Mouse (Mus musculus) ES-Bruce4 (cell line): ENCODE results near the gene Tex29. TPM values are rescaled to one million over a fixed set of nuclear protein-coding genes. Genes with fewer than 3 reads are reported as not detected.
"Not testable (repeated sequence)": the region's sequence is repeated elsewhere in the genome, so short reads cannot be mapped to it uniquely, and the experiment has no call there.

Source experiments
- H3K27ac ChIP-seq: 2 replicates; pipeline ENCODE4 v1.5.1; 2012; ENCODE audit warnings: low read length, inconsistent platforms; ENCODE audit not compliant: insufficient read depth
- H3K27me3 ChIP-seq: 2 replicates; pipeline ENCODE4 v1.6.1; 2012; ENCODE audit warnings: mild to moderate bottlenecking, low read length, inconsistent platforms; ENCODE audit not compliant: control insufficient read depth, poor library complexity, insufficient read depth, severe bottlenecking
- H3K36me3 ChIP-seq: 2 replicates; pipeline ENCODE4 v1.6.1; 2012; ENCODE audit warnings: inconsistent platforms, mild to moderate bottlenecking, low read length, moderate library complexity; ENCODE audit not compliant: control insufficient read depth, poor library complexity, insufficient read depth, severe bottlenecking
- H3K4me1 ChIP-seq: one replicate; pipeline ENCODE4 v1.8.1; 2011; ENCODE audit warnings: low read length; ENCODE audit not compliant: control insufficient read depth, insufficient read depth
- H3K4me3 ChIP-seq: 2 replicates; pipeline ENCODE4 v1.5.1; 2011; ENCODE audit warnings: low read depth, mild to moderate bottlenecking, low read length
- H3K9ac ChIP-seq: 2 replicates; pipeline ENCODE4 v1.6.1; 2012; ENCODE audit warnings: low read depth, mild to moderate bottlenecking, inconsistent platforms; ENCODE audit not compliant: poor library complexity, severe bottlenecking
- H3K9me3 ChIP-seq: replicated peaks from 2 replicates; pipeline ENCODE4 v1.6.1; 2012; ENCODE audit warnings: mild to moderate bottlenecking, low read length, inconsistent platforms; ENCODE audit not compliant: control insufficient read depth, poor library complexity, insufficient read depth, severe bottlenecking
- CTCF ChIP-seq: IDR thresholded peaks from one replicate; pipeline ENCODE4 v1.8.1; 2011; ENCODE audit warnings: low read depth, low read length
- EP300 ChIP-seq: IDR thresholded peaks from 2 replicates; pipeline ENCODE4 v1.6.1; 2011; ENCODE audit warnings: low read depth, low read length; ENCODE audit not compliant: insufficient read depth
- POLR2A ChIP-seq: IDR thresholded peaks from one replicate; pipeline ENCODE4 v1.8.1; 2011; ENCODE audit warnings: low read length; ENCODE audit not compliant: insufficient read depth
- polyA plus RNA-seq: library from polyadenylated mRNA; stranded (reverse); fragments of >200 nt; gene quantifications from 2 replicates; pipeline ENCODE4 v1.2.4, GENCODE M21; 2011; ENCODE audit warnings: low read depth; ENCODE audit not compliant: missing spikeins, insufficient read depth, insufficient read length

Gene Tex29
- polyA plus RNA-seq, 1 experiment = not detected

DNA sequence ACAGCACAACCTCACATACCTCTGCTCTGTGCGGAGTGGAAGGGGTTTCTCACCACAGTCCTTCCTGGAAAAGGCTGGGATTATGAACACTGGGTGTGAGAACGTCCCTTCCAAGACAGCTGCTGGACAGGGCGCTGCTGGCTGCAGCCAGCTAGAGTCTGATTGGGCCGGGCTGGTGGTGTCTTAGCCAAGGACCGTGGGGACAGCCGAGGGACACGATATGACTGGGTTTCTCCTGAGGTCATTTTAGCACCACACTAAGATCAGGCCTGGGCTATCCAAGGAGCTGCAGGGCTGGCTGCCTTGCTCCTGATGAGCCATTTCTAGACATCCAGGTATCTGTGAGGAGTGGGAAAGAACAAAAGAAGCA is 4.0 kb downstream of the Tex29 start:
- H3K27me3 ChIP-seq = no peaks in the 10 kb centered on the region
- TF ChIP-seq EP300 (no peak), CTCF (no peak), POLR2A (no peak)
- H3K9ac ChIP-seq = no peak overlapping the region
- no peaks in the 10 kb centered on the region for H3K4me1 ChIP-seq
- H3K27ac ChIP-seq = no peak overlapping the region
- H3K36me3 ChIP-seq = no peaks in the 10 kb centered on the region
- no peaks in the 10 kb centered on the region for H3K9me3 ChIP-seq
- H3K4me3 ChIP-seq = no peak overlapping the region

DNA sequence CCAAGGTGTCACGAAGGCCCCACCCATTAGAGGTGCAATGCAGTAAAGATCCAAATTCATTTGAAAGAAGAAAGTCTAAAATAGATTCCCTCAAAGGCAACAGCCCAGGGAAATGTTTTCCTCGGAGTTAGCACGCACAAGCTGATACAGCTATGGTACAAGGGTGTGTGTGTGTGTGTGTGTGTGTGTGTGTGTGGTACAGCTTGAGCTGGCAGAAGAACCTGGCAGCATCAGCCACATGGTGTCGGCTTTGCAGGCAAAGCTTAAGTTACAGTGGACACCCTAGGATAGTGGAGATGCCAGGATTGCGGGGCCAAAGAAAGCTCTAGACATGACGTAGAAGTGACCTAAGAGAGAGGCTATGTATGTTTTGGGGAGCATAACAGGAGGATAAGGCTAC is 6.5 kb downstream of the Tex29 start:
- Histone ChIP-seq H3K9ac (no peak overlapping the region), H3K9me3 (no peaks in the 10 kb centered on the region), H3K4me3 (no peak overlapping the region), H3K36me3 (no peaks in the 10 kb centered on the region), H3K4me1 (no peaks in the 10 kb centered on the region), H3K27ac (no peak overlapping the region), H3K27me3 (no peaks in the 10 kb centered on the region)
- TF ChIP-seq EP300 (no peak), CTCF (no peak), POLR2A (no peak)

DNA sequence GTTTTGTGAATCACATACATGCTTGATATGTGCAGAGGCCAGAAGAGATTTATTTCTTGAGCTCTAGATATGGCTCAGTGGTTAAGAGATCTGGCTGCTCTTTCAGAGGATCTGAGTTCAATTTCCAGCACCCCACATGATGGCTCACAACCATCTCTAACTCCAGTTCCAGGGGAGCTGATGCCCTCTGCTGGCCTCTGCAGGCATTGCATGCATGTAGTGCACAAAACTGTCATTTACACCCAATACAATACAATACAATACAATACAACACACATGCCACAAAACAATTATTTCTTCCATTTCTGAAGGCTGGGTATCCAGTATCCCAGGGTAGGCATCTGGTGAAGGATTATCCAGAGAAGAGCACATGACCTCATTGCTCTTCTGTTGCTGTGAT is 27.6 kb downstream of the Tex29 start:
- Histone ChIP-seq H3K9me3 (peaks cover 10% of the 10 kb centered on the region), H3K27me3 (no peaks in the 10 kb centered on the region), H3K36me3 (no peaks in the 10 kb centered on the region), H3K4me3 (no peak overlapping the region), H3K9ac (no peak overlapping the region), H3K27ac (no peak overlapping the region), H3K4me1 (no peaks in the 10 kb centered on the region)
- no peak for TF ChIP-seq POLR2A
- TF ChIP-seq EP300 = no peak
- peak; percentile 55 for TF ChIP-seq CTCF

DNA sequence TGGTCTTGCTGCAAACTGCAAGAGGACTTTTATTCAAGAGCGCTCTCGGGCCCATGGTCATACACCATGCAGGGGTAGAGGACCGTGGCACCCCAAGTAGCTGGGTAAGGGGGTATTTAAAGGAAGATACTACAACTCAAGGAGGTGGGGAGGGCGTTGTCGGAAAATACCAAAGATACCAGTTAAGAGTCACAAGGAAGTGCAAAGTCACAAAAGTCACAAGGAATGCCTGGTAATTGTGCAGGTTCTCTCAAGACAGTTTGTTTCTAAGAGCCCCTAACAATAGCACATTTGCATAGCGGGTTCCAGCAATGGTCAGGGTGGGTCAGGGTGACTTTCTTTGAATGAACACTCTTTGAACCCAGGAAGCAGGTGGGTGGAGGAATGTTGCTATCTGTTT is 34.0 kb downstream of the Tex29 start:
- H3K27ac ChIP-seq, H3K27me3 ChIP-seq, H3K9ac ChIP-seq: not testable (repeated sequence)

DNA sequence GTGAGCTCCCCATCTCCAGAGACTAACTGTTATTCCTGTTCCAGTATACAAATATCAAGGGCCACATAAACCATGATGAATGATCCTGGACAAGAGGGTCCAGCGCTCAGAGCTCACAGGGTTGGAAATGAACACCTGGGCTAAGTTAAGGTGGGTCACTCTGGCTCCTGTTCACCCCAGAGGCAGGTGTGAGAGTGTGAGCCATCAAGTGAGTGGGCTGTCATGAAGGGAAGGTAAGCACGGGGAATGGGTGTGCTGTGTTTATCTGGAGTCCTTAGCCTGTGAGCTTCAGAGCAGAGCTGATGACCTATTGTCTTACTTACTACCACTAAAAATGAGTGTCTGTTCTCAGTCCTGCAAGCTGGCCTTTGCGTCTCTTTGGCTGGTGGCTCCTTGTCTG is 44.4 kb downstream of the Tex29 start:
- Histone ChIP-seq H3K9ac (no peak overlapping the region), H3K9me3 (peaks cover 19% of the 10 kb centered on the region), H3K4me3 (no peak overlapping the region), H3K4me1 (no peaks in the 10 kb centered on the region), H3K36me3 (no peaks in the 10 kb centered on the region), H3K27me3 (no peaks in the 10 kb centered on the region), H3K27ac (no peak overlapping the region)
- TF ChIP-seq CTCF = no peak
- no peak for TF ChIP-seq POLR2A
- no peak for TF ChIP-seq EP300

More for the DNA sequence above, 34.0 kb downstream of the Tex29 start:
- not testable (repeated sequence) for H3K36me3 ChIP-seq, H3K4me1 ChIP-seq, H3K4me3 ChIP-seq
- peaks cover 27% of the 10 kb centered on the region for H3K9me3 ChIP-seq

DNA sequence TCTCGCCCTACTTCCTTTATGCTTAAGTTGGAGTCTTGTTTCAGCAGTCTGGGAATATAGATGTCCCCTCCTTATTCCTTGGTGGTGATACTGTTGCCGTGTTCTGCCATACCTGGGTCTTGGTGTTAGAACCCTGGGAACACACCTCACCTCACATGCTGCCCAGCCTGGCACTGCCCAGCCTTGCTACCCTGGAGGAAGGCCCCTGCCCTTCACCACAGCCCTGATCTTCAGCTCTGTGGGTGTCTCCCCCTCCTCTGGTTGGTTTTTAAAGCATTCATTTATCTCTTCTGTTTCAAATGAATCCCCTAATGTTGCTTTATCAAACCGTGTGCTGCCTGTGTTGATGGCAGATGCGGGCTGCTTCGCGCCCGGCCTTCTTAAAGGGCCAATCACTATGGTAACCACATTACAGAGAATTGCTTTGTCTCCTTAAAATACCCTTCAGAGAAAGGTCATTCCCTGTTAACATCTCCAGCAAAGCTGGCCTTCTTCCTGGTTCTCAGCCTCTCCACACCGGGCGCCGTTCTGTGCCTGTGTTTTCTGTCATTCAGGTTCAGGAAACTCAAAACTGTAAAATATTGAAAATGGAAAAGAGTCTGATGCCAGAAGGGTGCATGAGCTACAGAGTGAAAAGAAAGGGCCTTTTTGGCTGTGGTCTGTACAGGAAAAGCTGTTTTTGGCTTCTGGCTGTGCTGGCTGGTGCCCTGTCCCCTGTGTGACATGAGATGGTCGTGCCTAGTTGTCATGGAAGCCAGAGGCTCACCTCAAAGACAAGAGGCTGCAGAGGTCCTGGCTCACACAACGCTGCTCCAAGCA is 45.8 kb downstream of the Tex29 start:
- TF ChIP-seq EP300 = no peak
- TF ChIP-seq CTCF = no peak
- no peak for TF ChIP-seq POLR2A

More for the DNA sequence above, 45.8 kb downstream of the Tex29 start:
- no peaks in the 10 kb centered on the region for H3K27me3 ChIP-seq
- H3K4me3 ChIP-seq = no peak overlapping the region
- H3K9ac ChIP-seq = no peak overlapping the region
- H3K36me3 ChIP-seq = no peaks in the 10 kb centered on the region
- H3K4me1 ChIP-seq = no peaks in the 10 kb centered on the region
- peaks cover 18% of the 10 kb centered on the region for H3K9me3 ChIP-seq
- no peak overlapping the region for H3K27ac ChIP-seq
